Mouse (Mus musculus) cerebellum, adult 11-12 months (tissue): ENCODE results near the gene Irf2bp1.

Experiments
- DNase-seq: peaks from one replicate; pipeline ENCODE4 v3.0.0; 2022

Gene Irf2bp1

DNA sequence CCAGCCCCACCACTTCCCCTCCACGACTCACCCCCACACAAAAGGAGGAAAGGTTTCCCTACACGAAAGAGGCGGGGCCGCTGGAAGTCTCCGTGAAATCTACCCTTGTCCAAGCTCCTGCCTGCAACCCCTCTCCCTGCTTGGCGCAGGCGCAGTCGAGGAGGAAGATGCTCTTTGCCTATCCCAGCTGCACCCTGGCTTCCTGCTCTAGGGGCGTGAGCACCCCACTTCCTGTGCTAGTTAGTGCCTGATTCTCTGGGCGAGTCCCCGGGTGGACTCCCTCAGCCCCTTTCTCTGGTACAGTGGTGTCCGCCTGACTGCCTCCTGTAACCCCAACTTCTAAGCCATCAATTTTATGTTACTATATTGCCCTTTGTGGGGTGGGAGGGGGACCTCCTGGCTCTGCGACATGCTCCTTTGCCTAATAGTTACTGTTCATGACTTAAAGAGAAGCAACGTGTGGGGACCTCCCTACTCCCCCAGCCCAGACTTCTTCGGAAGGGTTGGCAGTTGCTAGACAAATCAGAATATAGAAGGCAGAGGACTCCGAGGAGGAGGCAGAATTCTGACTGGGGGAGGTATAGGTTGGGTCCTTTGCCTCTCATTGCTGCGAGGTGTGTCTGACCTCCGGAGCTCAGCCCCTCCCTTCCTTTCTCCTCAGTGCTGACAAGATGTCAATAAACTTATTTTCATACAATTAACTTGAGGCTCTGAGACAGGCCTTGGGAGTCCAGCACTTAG is 2.6 kb upstream of the Irf2bp1 start:
- DNase-seq = peak; percentile 73

DNA sequence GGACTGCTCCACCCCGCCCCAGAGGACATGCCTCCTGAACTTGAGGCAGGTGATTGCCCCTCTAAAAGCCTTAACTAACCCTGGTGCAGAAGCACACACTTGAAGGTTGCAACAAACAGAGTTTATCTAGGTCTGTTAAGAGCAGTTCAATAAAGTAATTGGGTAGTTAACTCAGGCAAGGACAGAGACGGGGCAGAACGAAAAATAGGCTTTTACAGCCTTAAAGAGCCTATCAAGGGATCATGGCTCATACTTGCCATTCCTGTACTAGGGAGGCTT is 2.1 kb upstream of the Irf2bp1 start:
- no peak for DNase-seq

GRCm38 (mm10) chr7:19002115-19002514 is 1.7 kb upstream of the Irf2bp1 start:
- peak; percentile 46 for DNase-seq

GRCm38 (mm10) chr7:19002848-19003498 is 871 bp upstream of the Irf2bp1 start:
- peak; percentile 82 for DNase-seq

DNA sequence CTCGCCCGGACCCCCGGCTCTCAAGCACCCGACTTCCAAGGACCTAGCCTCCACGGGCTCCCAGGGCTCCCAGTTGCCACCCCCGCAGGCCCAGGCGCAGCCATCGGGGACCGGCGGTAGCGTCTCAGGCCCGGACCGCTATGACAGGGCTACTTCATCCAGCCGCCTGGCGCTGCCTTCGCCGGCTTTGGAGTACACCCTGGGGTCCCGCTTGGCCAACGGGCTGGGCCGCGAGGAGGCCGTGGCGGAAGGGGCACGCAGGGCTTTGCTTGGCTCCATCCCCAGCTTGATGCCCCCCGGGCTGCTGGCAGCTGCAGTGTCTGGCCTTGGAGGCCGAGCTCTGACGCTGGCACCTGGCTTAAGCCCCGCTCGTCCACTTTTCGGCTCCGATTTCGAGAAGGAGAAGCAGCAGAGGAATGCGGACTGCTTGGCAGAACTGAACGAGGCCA is 811 bp downstream of the Irf2bp1 start:
- DNase-seq = no peak

GRCm38 (mm10) chr7:19005417-19006121 is 1.7 kb downstream of the Irf2bp1 start:
- peak; percentile 79 for DNase-seq

GRCm38 (mm10) chr7:19006476-19006875 is 2.6 kb downstream of the Irf2bp1 start:
- DNase-seq = peak; percentile 83

GRCm38 (mm10) chr7:19007026-19007977 is 3.5 kb downstream of the Irf2bp1 start:
- peak; percentile 64 for DNase-seq

GRCm38 (mm10) chr7:19010581-19010980 is 6.7 kb downstream of the Irf2bp1 start:
- DNase-seq = no peak

GRCm38 (mm10) chr7:19012025-19012621 is 8.3 kb downstream of the Irf2bp1 start:
- peak; percentile 51 for DNase-seq

GRCm38 (mm10) chr7:19012882-19013281 is 9.0 kb downstream of the Irf2bp1 start:
- DNase-seq = peak; percentile 30

DNA sequence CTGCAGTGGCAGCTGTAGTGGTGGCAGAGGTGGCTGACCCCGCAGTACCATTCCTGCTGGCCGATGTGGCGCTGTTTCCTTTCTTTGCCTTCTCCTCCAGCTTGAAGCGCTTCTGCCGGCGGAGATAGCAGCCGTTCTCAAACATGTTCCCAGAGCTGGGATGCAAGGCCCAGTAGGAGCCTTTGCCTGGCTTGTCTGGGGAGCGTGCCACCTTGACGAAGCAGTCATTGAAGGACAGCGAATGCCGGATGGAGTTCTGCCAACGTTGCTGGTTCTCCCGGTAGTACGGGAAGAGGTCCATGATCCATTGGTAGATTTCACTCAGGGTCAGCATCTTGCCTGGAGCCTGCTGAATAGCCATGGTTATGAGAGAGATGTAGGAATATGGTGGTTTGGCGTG is 10.6 kb downstream of the Irf2bp1 start:
- no peak for DNase-seq

DNA sequence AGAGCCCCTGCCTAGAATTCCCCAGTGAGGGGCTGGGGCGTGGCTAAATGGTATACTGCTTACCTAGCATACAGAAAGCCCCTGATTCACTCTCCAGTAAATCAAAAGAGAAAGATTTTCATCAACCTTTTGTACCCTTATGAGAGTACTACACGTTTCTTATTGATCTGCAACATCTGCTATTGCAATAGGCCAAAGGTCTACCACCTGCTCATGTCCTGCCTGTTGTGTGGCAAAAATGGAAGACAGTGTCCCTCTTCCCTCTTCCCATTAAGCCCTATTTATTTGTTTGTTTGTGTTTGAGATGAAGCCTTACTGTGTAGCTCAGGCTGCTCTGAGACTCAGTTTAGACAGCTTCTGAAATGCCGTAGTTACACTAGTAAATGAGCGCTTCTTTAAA is 12.2 kb downstream of the Irf2bp1 start:
- DNase-seq = no peak

DNA sequence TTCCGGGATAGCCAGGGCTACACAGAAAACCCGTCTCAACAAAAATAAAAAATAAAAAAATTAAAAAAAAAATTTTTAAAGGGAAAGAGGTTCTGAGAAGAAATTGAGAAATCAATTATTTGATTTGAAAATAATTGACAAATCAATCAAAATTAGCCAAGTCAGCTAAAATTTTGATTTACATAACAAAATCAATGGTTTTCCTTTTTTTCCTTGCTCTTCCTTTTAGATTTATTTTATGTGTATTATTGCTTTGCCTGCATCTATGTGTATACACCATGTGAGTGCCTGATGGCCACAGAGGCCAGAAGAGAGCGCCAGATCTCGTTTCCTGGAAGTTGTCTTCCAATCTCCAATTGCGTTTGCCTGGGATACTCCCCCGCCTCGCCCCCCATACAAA is 14.1 kb downstream of the Irf2bp1 start:
- DNase-seq = no peak

DNA sequence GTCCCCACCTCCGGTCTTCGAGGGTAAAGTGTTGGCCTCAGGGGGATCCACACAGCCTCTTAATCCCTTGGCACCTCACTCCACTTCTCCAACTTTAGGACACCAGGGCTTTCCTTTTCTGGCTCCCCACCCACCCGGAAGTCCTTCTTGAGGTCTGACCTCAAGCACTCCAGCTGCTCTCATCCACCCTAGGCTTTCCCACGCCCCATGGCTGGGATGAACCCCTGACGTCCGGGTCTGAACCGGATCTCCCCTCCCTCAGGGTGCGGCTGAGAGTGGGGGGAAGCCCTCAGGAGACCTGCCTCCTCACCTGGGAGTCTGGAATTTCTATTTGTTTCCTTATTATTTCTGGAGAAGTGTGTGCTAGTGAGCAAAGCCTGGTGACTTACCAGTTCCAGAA is 17.2 kb downstream of the Irf2bp1 start:
- peak; percentile 41 for DNase-seq

- DNase-seq = peak; percentile 65
Measured at GRCm38 (mm10) chr7:19022189-19022958, 18.5 kb downstream of the Irf2bp1 start.

DNA sequence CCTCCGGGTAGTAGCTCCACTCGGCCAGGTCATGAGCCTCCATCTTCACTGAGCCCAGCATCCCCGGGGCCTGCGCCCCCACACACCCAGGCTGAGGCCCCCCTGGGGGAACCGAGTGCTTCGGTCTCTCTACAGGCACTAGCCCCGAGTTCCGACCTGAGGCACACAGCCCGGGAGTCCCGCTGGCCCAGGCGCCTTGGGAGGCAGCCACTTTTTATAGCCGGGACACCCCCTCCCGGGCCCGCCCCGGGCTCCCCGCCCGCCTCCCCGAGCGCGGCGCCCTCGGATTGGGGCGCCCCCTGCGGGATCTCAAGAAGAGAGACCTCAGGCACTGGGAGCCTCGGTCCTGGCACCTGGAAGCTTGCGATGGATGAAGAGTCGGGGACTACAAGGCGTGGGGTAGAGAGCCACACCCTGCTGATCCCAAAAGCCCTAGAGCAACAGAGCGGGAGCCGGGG is 19.5 kb downstream of the Irf2bp1 start, which contains the start of gene Foxa3:
Foxa3 (minus strand) TSS at position 182 of the 458 bp plus-strand sequence.
- DNase-seq = peak; percentile 84

DNA sequence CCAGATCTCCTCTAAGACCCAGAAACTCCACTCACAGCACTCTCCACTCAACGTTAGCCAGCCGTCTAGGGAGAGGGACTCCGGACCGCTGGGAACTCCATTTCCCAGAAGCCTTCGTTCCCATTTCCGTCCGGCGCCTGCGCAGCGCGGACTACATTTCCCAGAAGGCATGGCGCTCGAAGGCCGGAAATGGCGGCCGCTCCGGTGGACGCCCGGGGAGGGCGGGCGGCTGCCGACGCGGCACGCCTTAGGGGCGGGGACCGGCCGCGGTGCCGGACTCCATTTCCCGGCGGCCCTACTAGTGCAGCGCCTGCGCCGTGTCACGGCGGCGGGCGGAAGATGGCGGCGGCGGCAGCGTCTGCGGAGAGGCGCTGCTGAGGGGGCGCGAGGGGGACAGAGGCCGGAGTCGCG is 20.3 kb downstream of the Irf2bp1 start, which contains the start of gene Sympk:
Sympk (plus strand) TSS at position 282 of the 411 bp plus-strand sequence.
- peak; percentile 96 for DNase-seq

DNA sequence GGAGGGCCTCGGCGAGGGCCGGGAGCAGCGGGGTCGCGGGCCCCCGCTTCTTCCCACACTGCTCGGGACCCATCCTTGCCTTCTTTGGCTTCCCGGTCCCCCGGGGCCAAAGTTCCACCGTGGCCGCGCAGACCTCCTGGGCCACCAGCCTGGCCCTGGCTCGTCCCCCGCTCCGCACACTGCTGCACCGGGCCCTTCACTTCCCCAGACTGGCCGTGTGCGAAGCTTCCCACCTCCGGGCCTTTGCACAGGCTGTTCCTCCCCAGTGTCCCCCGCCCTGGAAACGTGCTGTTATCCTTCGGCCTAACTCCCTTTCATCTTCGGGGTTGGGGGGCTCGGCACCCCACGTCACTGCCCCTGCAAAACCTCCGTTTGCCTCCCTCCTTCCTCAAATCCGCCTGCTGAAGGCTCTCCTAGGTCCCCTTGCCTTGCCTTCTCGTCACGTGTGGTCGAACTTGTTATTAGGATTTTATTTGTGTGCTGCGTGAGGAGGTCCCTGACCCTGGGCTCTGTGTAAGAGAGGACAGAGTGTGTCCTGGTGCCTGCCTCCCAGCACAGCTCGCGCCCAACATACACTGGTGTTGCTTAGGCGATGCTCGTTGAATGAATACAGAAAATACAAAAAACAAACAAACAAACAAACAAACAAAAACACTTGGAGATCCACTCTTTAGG is 20.9 kb downstream of the Irf2bp1 start:
- peak; percentile 76 for DNase-seq

GRCm38 (mm10) chr7:19028067-19028466 is 24.2 kb downstream of the Irf2bp1 start:
- DNase-seq = no peak
